Mouse (Mus musculus) limb, embryonic 11.5 days (tissue): ENCODE measurements at regions not wholly inside any gene's neighbourhood (a gene's known extent, or its start where the extent isn't known, plus 50 kb on each side); places are given as distances from the start of the nearest gene placed in this dataset.
"Not testable (repeated sequence)": the region's sequence is repeated elsewhere in the genome, so short reads cannot be mapped to it uniquely, and the experiment has no call there.

Experiments
- ATAC-seq: fragments of 200-750 bp; cut with Nextera tagmentation; 2 replicates; pipeline ENCODE4 v1.8.0; 2017; ENCODE audit warnings: low read depth; ENCODE audit not compliant: insufficient number of reproducible peaks, low FRiP score, low TSS enrichment
- DNase-seq: peaks from one replicate; pipeline ENCODE4 v3.0.0-alpha.2; 2015; ENCODE audit warnings: low spot score
- H3K27ac ChIP-seq: fragments of 300-500 bp; sonication (generic); replicated peaks from 2 replicates; pipeline ENCODE4 v1.5.1; 2014; ENCODE audit warnings: low read depth, mild to moderate bottlenecking, low read length
- H3K27me3 ChIP-seq: fragments of 300-500 bp; sonication (generic); 2 replicates; pipeline ENCODE4 v1.6.1; 2014; ENCODE audit warnings: mild to moderate bottlenecking, low read length, mixed read lengths; ENCODE audit not compliant: control insufficient read depth, insufficient read depth
- H3K36me3 ChIP-seq: fragments of 300-500 bp; sonication (generic); 2 replicates; pipeline ENCODE4 v1.6.1; 2014; ENCODE audit warnings: mild to moderate bottlenecking, low read length, moderate library complexity, mixed read lengths; ENCODE audit not compliant: control insufficient read depth, insufficient read depth
- H3K4me1 ChIP-seq: fragments of 300-500 bp; sonication (generic); 2 replicates; pipeline ENCODE4 v1.6.1; 2014; ENCODE audit warnings: low read length, mixed read lengths; ENCODE audit not compliant: control insufficient read depth, insufficient read depth
- H3K4me2 ChIP-seq: fragments of 300-500 bp; sonication (generic); 2 replicates; pipeline ENCODE4 v1.6.1; 2014; ENCODE audit warnings: low read depth, mild to moderate bottlenecking, moderate library complexity; ENCODE audit not compliant: severe bottlenecking
- H3K4me3 ChIP-seq: fragments of 300-500 bp; sonication (generic); 2 replicates; pipeline ENCODE4 v1.5.1; 2014; ENCODE audit warnings: low read depth, low read length
- H3K9ac ChIP-seq: fragments of 300-500 bp; sonication (generic); 2 replicates; pipeline ENCODE4 v1.6.1; 2014; ENCODE audit warnings: mild to moderate bottlenecking, low read length
- H3K9me3 ChIP-seq: fragments of 300-500 bp; sonication (generic); 2 replicates; pipeline ENCODE4 v1.6.1; 2016; ENCODE audit warnings: low read length; ENCODE audit not compliant: control insufficient read depth
- WGBS: fragments of 180-500 bp; shearing (Covaris S2); extraction: QIAGEN DNeasy Blood & Tissue Kit; methylation state at CpG from one replicate; pipeline ENCODE4 v1.1.7; 2014; 5-methylcytosine and 5-hydroxymethylcytosine counted together

- WGBS, result 43% methylated on average over 17 of the region's 17 CpGs
- no peaks in the 10 kb centered on the region; the same call in 1 of the 2 replicates for H3K9me3 ChIP-seq
- ATAC-seq (no peak), DNase-seq (peak; percentile 74)
- H3K4me3 ChIP-seq, result peak overlapping the region; percentile 13; the same call in 1 of the 2 replicates
- H3K4me2 ChIP-seq, result peak overlapping the region; percentile 33
- no peak overlapping the region for H3K27ac ChIP-seq
- H3K36me3 ChIP-seq, result no peaks in the 10 kb centered on the region
- no peaks in the 10 kb centered on the region for H3K27me3 ChIP-seq
- no peak overlapping the region for H3K9ac ChIP-seq
- no peaks in the 10 kb centered on the region; the same call in 1 of the 2 replicates for H3K4me1 ChIP-seq
Measured at GRCm38 (mm10) chr15:37099927-37100766, 92.6 kb upstream of the Zfp706 start.

DNA sequence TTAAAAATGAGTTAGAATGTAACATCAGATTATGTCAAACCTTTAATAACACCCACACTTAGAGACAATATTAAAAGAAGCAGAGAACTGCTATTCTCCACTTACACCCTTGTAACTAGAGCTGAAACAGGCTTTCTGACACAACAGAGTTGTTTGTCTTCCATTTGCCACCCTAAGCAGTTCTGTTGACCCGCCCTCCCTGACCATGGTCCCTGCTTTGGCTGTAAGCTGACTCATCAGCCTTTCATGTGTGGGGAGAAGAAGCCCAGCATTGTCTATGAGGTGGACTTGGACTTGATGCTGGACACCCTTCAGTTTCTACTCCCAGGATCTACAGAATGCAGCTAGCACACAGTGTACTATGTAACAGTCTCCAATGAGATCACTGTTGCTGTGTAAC is 91.6 kb upstream of the Zfp706 start:
- 81% methylated on average over 1 of the region's 1 CpGs for WGBS
- no peak overlapping the region for H3K9ac ChIP-seq
- no peaks in the 10 kb centered on the region for H3K27me3 ChIP-seq
- no peak overlapping the region for H3K27ac ChIP-seq
- H3K4me2 ChIP-seq, result no peak overlapping the region
- no peaks in the 10 kb centered on the region; the same call in 1 of the 2 replicates for H3K9me3 ChIP-seq
- ATAC-seq, result no peak
- no peak overlapping the region for H3K4me3 ChIP-seq
- H3K4me1 ChIP-seq, result no peaks in the 10 kb centered on the region; the same call in 1 of the 2 replicates
- no peaks in the 10 kb centered on the region for H3K36me3 ChIP-seq
- DNase-seq, result no peak

DNA sequence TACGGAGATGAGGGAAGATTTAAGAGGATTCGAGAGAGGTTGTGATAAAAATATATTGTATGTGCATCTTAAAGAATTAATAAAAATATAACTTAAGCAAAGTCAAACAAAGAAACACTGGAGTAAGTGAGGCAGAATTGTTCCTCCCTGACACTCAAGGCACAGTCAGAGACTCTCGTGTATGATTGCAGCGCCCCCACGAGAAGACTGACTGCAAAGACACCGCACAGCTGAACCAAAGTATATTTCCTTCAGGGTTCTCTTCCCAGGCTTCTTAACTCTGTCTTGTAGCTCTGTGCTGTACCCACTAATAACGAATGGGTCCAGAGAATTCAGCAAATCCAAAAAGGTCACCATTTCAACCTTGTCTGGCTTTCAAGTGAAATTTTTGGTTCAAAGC is 89.9 kb upstream of the Zfp706 start:
- no peak overlapping the region for H3K9ac ChIP-seq
- no peaks in the 10 kb centered on the region for H3K36me3 ChIP-seq
- H3K27ac ChIP-seq, result no peak overlapping the region
- H3K27me3 ChIP-seq, result no peaks in the 10 kb centered on the region
- H3K4me1 ChIP-seq, result no peaks in the 10 kb centered on the region; the same call in 1 of the 2 replicates
- H3K4me2 ChIP-seq, result no peak overlapping the region
- DNase-seq (no peak), ATAC-seq (no peak)
- H3K4me3 ChIP-seq, result no peak overlapping the region
- 92% methylated on average over 7 of the region's 7 CpGs for WGBS
- no peaks in the 10 kb centered on the region; the same call in 1 of the 2 replicates for H3K9me3 ChIP-seq

- not testable (repeated sequence) for H3K27me3 ChIP-seq, H3K9me3 ChIP-seq, H3K9ac ChIP-seq, ATAC-seq, H3K36me3 ChIP-seq, H3K4me1 ChIP-seq, DNase-seq, H3K27ac ChIP-seq, H3K4me3 ChIP-seq, H3K4me2 ChIP-seq
- WGBS, result 87% methylated on average over 5 of the region's 5 CpGs
Measured at GRCm38 (mm10) chr15:37091171-37091570, 83.6 kb upstream of the Zfp706 start.

GRCm38 (mm10) chr15:37083726-37084125 is 76.2 kb upstream of the Zfp706 start:
- ATAC-seq (no peak), DNase-seq (no peak)
- no peaks in the 10 kb centered on the region for H3K36me3 ChIP-seq
- H3K9ac ChIP-seq, result no peak overlapping the region
- no peaks in the 10 kb centered on the region for H3K27me3 ChIP-seq
- H3K4me2 ChIP-seq, result no peak overlapping the region
- H3K27ac ChIP-seq, result no peak overlapping the region
- H3K4me3 ChIP-seq, result no peak overlapping the region
- no peaks in the 10 kb centered on the region for H3K9me3 ChIP-seq
- no peaks in the 10 kb centered on the region for H3K4me1 ChIP-seq
- WGBS, result 86% methylated on average over 3 of the region's 3 CpGs

GRCm38 (mm10) chr15:37081836-37082235 is 74.3 kb upstream of the Zfp706 start:
- 80% methylated on average over 2 of the region's 2 CpGs for WGBS
- Histone ChIP-seq H3K4me3 (no peak overlapping the region), H3K36me3 (no peaks in the 10 kb centered on the region), H3K4me2 (no peak overlapping the region), H3K4me1 (no peaks in the 10 kb centered on the region), H3K9ac (no peak overlapping the region), H3K27ac (no peak overlapping the region), H3K9me3 (no peaks in the 10 kb centered on the region), H3K27me3 (no peaks in the 10 kb centered on the region)
- DNase-seq (no peak), ATAC-seq (no peak)

DNA sequence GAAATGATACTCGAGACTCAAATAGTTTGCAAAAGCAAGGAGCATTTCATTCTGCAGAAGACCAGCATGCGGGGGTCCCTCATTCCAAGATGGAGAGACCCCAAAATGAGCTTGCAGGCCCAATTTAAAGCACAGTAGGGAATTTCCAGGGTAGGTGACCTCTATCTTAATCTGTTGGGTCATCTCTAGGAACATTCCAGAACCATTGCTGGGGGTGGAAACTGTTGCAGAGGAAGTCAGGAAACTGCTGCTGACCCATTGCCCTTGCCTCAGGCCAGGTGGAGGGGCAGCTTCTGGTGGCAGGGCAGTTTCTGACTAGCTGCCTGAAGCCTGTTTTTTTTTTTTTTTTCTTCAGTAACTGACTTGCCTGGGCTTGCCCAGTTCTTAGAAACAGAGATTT is 73.4 kb upstream of the Zfp706 start:
- no peaks in the 10 kb centered on the region for H3K9me3 ChIP-seq
- no peaks in the 10 kb centered on the region for H3K36me3 ChIP-seq
- no peak overlapping the region for H3K4me2 ChIP-seq
- no peak overlapping the region for H3K9ac ChIP-seq
- H3K27ac ChIP-seq, result no peak overlapping the region
- WGBS, result 98% methylated on average over 2 of the region's 2 CpGs
- ATAC-seq, result no peak
- DNase-seq, result no peak
- no peak overlapping the region for H3K4me3 ChIP-seq
- H3K27me3 ChIP-seq, result no peaks in the 10 kb centered on the region
- no peaks in the 10 kb centered on the region for H3K4me1 ChIP-seq

DNA sequence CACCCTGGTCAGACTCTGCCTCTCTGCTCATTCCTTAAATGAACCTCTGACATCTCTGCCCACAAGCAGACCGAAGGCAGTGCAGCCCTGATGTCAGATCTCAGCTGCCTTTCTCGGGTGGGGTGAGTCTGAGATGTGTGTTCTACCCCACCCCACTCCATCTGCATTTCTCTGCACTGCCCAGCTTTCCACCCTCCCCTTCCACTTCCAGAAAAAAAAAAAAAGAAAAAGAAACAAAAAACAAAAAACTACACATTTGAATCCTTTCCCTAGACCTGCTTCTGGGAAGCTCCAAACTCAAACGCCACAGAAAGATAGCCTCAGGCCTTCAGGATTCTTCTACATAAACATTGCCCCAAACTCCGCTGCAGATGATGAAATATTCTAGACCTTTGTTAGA is 72.8 kb upstream of the Zfp706 start:
- H3K4me2 ChIP-seq, result no peak overlapping the region
- no peak overlapping the region for H3K27ac ChIP-seq
- no peaks in the 10 kb centered on the region for H3K27me3 ChIP-seq
- no peaks in the 10 kb centered on the region for H3K4me1 ChIP-seq
- no peaks in the 10 kb centered on the region for H3K36me3 ChIP-seq
- ATAC-seq, result no peak
- no peak for DNase-seq
- no peak overlapping the region for H3K4me3 ChIP-seq
- WGBS, result 91% methylated on average over 4 of the region's 4 CpGs
- no peaks in the 10 kb centered on the region for H3K9me3 ChIP-seq
- no peak overlapping the region for H3K9ac ChIP-seq
